Mouse (Mus musculus): ENCODE measurements around the gene Ccdc141.

- TF ChIP-seq CTCF (IDR thresholded peaks at IDR 0.05; ENCODE audit: extremely low read depth, insufficient read depth, low read length) (no peak), POLR2A (IDR thresholded peaks at IDR 0.05; ENCODE audit: extremely low read depth, insufficient read depth, low read length) (no peak)
These were observed 24.1 kb downstream of the Ccdc141 start for GRCm38 (mm10) chr2:77146291-77146690.

Data from cortical plate, adult 2 months (tissue).